In genomic region chr9:74780419-74780818, GRCm38 (mm10) we compare ENCODE assay signal across 16 mouse cellular contexts.
"Had no signal": no experiment of that assay in that cellular context is flagged by ENCODE, and none has a peak within 500 bp of the region (broad histone marks: within the 10 kb centered on the region; RNA-seq: fewer than 3 reads in every experiment).

No protein-coding gene starts in this region.

- H3K4me1 ChIP-seq: stomach, embryonic 15.5 days had no signal

- H3K9ac ChIP-seq: neural tube, embryonic 13.5 days; neural tube, embryonic 15.5 days; stomach, embryonic 15.5 days had no signal

- DNase-seq: retina, postnatal 1 day; right cerebral cortex, adult 18-20 months; right cerebral cortex, postnatal 14 days; right cerebral cortex, postnatal 25 days; right cerebral cortex, postnatal 4 days; spleen, adult 18-20 months; thymus, adult 18-20 months; thymus, adult 2 months; thymus, postnatal 14 days; thymus, postnatal 25 days; thymus, postnatal 36 days; thymus, postnatal 4 days had no signal

- H3K9me3 ChIP-seq: neural tube, embryonic 13.5 days; neural tube, embryonic 15.5 days; stomach, embryonic 15.5 days had no signal

- H3K27ac ChIP-seq: neural tube, embryonic 13.5 days; neural tube, embryonic 15.5 days; stomach, embryonic 15.5 days; stomach, postnatal 0 days had no signal

- H3K36me3 ChIP-seq: neural tube, embryonic 13.5 days; neural tube, embryonic 15.5 days; stomach, embryonic 15.5 days had no signal

- H3K4me3 ChIP-seq: neural tube, embryonic 13.5 days; neural tube, embryonic 15.5 days; stomach, embryonic 15.5 days had no signal

- H3K27me3 ChIP-seq: neural tube, embryonic 13.5 days; neural tube, embryonic 15.5 days; stomach, embryonic 15.5 days had no signal
